Comparison of ENCODE assay signal across 8 mouse cellular contexts in genomic region chr13:83713661-83714291, GRCm38 (mm10).
A peak's percentile ranks its signal among the peaks of the same experiment; 100 is the strongest.
DNase-seq lines count a peak whose midpoint lies in the region; ATAC-seq and TF ChIP-seq lines count a peak whose summit lies in the region.
"Had no signal": no experiment of that assay in that cellular context is flagged by ENCODE, and none has a peak within 500 bp of the region (broad histone marks: within the 10 kb centered on the region; RNA-seq: fewer than 3 reads in every experiment).

No protein-coding gene starts in this region.

- 5% methylated on average over 19 of the region's 19 CpGs for WGBS in hindbrain, embryonic 14.5 days
- WGBS in midbrain, postnatal 0 days: 16% methylated on average over 19 of the region's 19 CpGs

- H3K4me2 ChIP-seq in hindbrain, embryonic 14.5 days (replicated peaks): peak overlapping the region; percentile 87
- peak overlapping the region; percentile 38 for H3K4me2 ChIP-seq in midbrain, postnatal 0 days (ENCODE audit: low read depth, low read length, poor library complexity, severe bottlenecking)

- H3K27me3 ChIP-seq in hindbrain, embryonic 14.5 days (ENCODE audit: control insufficient read depth, insufficient read depth, low read length): peaks cover 6% of the 10 kb centered on the region; the same call in 1 of the 2 replicates
- 0 out of 2 replicates have a peak, but pooled peaks cover 12% of the 10 kb centered on the region for H3K27me3 ChIP-seq in midbrain, postnatal 0 days (ENCODE audit: insufficient read depth, low read length)

- no peaks in the 10 kb centered on the region for H3K9me3 ChIP-seq in hindbrain, embryonic 14.5 days (ENCODE audit: control insufficient read depth, low read length)
- no peaks in the 10 kb centered on the region for H3K9me3 ChIP-seq in midbrain, postnatal 0 days (ENCODE audit: low read length)

- no peaks in the 10 kb centered on the region for H3K36me3 ChIP-seq in hindbrain, embryonic 14.5 days (replicated peaks; ENCODE audit: control insufficient read depth, insufficient read depth)
- no peaks in the 10 kb centered on the region for H3K36me3 ChIP-seq in midbrain, postnatal 0 days (ENCODE audit: insufficient read depth, low read length)

- peak overlapping the region; percentile 90 for H3K4me3 ChIP-seq in hindbrain, embryonic 14.5 days (replicated peaks; ENCODE audit: low read length)
- H3K4me3 ChIP-seq in midbrain, postnatal 0 days (ENCODE audit: low read depth, low read length): peak overlapping the region; percentile 16; the same call in 1 of the 2 replicates

- H3K4me1 ChIP-seq in hindbrain, embryonic 14.5 days (replicated peaks; ENCODE audit: control insufficient read depth, insufficient read depth, low read length): no peaks in the 10 kb centered on the region; the same call in 1 of the 2 replicates
- H3K4me1 ChIP-seq in midbrain, postnatal 0 days (ENCODE audit: insufficient read depth, low read length): no peaks in the 10 kb centered on the region

- peak; percentile 14 for DNase-seq in brain, embryonic 18.5 days (ENCODE audit: low read depth, low spot score)
- peak; percentile 49 to 61 for DNase-seq in cerebellum, postnatal 36 days
- DNase-seq in hindbrain, embryonic 14.5 days (ENCODE audit: low spot score): peak; percentile 25
- peak; percentile 37 for DNase-seq in midbrain, postnatal 0 days (ENCODE audit: low spot score)
- no peak for DNase-seq in thymus, adult 18-20 months
- DNase-seq in testis, postnatal 10 days (ENCODE audit: low spot score): no peak
- no peak for DNase-seq in ovary, postnatal 14 days (ENCODE audit: low spot score)

- H3K9ac ChIP-seq in hindbrain, embryonic 14.5 days: 0 out of 2 replicates have a peak overlapping the region, but pooled peaks have one; percentile 5
- H3K9ac ChIP-seq in midbrain, postnatal 0 days (replicated peaks; ENCODE audit: low read length, poor library complexity, severe bottlenecking): peak overlapping the region; percentile 1; the same call in 1 of the 2 replicates
- H3K9ac ChIP-seq: liver, embryonic 14.5 days had no signal

- TF ChIP-seq CTCF in midbrain, postnatal 0 days (IDR thresholded peaks at IDR 0.05): no peak

- peak overlapping the region; percentile 100; the same call in 1 of the 2 replicates for H3K27ac ChIP-seq in hindbrain, embryonic 14.5 days
- peak overlapping the region; percentile 62 for H3K27ac ChIP-seq in midbrain, postnatal 0 days (ENCODE audit: low read depth, low read length)
- H3K27ac ChIP-seq: liver, embryonic 14.5 days had no signal

- ATAC-seq in hindbrain, embryonic 14.5 days (ENCODE audit: low FRiP score): no peak
- no peak for ATAC-seq in midbrain, postnatal 0 days (ENCODE audit: low FRiP score)

Comparison
In these comparisons a context has a peak if more than half of its experiments do, and no peak if none do; other contexts are left out.
1. DNase-seq: peak in brain, embryonic 18.5 days (single experiment), cerebellum, postnatal 36 days (2 of 2), hindbrain, embryonic 14.5 days (single experiment) and midbrain, postnatal 0 days (single experiment); none in thymus, adult 18-20 months (0 of 2), testis, postnatal 10 days (single experiment) and ovary, postnatal 14 days (single experiment).